Mouse (Mus musculus) liver, adult 2 months (tissue): Measurements from ENCODE around the gene 1700013F07Rik.

ENCODE experiments used
- CTCF ChIP-seq: fragments of 200-500 bp; IDR thresholded peaks from 2 replicates; pipeline ENCODE4 v1.5.1; 2011; ENCODE audit warnings: low read depth, low read length, control low read depth
- POLR2A ChIP-seq: fragments of 200-500 bp; IDR thresholded peaks from 2 replicates; pipeline ENCODE4 v1.6.1; 2011; ENCODE audit warnings: low read length, control low read depth; ENCODE audit not compliant: insufficient read depth; ENCODE audit errors: extremely low read depth

DNA sequence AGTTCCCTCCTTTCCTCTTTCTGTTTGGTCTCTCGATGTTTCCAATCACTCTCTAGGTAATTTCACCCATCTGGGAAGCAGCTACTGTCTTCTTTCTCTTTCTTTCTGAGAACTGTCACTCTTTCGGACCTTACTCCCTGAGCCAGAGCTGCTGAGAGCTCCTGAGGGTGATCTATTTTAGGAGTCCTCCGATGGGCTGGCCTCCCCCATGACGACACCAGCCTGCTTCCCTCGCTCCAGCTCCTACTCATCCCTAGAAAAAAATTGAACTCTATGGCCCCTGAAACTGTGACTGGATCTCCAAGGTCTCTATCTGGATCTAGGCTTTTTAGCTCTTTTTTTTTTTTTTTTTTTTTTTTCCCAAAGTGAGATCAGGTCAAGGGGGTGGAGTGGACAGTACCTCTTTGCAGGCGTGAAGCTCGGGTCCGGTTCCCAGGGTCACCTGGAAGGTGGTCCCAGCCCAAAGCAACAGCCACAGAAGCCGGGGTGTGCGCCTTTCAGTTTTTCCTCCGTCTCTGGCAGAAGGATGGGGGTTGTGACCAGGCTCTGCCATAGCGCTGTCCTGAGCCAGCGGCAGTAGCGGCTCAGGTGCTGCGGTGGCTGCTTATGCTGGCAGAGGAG lies 2.1 kb downstream of the 1700013F07Rik start:
- TF ChIP-seq CTCF = no peak
- TF ChIP-seq POLR2A = no peak
